Mouse (Mus musculus) adrenal gland (tissue): ENCODE data around the gene Prima1.

Source experiments
- intact Hi-C: fragments of 180-260 bp; cut with DNase I; formaldehyde crosslinking; loops from one replicate; pipeline ENCODE4 v1.15.1; 2025

The Prima1 gene

DNA sequence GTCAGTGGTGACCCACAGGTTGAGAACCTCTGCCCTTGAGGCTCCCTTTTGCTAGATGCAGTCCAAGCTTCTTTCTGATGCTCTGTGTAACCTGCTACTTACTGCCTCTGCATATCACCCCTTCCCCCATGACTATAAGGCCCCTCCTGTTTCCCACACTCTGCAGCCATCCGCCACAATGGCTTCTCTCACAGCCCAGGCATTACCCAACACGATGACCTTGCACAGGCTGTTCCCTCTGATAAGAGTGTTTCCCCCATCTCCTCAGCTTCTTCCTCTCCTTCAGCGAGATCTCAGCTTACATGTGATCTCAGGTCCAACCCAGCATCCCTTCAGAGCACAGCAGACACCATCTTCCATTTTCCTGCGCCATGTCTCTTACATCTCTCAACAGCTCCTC lies 12.9 kb downstream of the Prima1 start:
- intact Hi-C loops, result no loop called here

DNA sequence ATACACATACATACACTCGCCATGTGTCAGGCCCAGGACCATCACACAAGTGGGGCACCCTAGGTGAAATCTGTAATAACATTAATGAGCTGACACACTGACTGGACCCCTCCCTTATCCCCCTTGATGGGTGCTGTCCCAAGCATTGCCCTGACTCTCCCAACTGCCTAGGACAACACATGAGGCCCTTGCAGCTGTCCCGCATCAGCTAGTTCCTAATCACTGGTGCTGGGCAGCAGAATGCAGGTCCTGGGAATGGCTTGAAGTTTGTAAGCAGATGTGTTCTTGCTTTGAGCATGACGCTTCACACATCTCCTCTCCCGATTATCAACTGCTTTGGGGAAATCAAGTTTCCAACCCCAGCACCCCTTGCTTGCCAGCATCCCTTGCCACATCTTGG lies 15.8 kb downstream of the Prima1 start:
- intact Hi-C loops, result no loop called here

DNA sequence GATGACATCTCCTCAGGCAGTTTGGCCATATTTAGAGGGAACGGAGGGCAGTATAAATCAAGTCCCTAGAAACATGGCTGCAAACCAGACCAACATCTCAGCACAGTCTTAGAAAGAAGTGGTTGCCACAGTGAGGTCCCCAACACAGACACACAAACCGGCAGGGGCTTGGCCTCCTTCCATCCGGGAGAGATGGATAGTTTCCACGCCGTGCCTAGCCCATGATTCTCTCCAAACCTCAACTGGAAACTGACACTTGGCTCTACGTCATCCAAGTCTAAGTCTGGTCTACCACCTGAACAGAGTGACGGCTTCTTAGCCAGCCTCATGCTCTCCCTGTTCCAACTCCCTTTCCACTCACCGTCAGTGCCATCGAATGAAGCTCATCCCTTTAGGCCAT lies 18.3 kb downstream of the Prima1 start:
- intact Hi-C loops, result no loop called here

DNA sequence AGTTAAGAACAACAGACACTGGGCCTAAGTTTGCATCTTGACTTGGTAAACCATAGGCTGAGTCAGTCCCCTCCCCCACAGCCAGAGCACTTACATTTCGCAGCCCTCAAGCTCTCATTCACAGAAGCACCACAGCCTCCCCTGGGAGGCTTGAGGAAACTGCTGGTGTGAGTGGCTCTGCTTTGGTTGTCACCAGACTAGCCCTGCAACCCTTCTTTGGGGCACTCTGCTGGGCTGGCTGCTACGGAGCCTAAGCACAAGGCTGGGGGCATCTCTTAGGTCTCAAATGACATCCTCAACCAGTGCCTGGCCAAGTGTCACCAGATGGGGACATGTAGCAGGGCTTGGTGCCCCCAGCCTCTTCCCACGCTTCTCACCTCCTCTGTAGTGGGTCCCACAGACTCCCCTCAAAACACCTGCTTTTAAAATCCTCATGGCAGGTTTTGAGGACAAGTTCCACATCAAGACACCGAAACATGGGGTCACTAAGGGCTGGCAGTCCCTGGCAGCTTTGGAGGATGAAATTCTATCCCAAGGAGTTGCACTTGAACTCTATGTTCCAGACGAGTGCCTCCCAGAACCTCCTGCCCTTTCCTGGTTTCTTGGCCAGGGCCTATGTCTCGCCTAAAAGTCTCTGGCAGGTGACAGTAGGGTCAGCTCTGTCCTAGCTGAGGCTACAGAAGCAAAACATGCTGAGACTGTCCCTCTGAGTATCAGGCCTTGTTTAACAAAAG lies 25.9 kb downstream of the Prima1 start:
- intact Hi-C loops, result no loop called here

DNA sequence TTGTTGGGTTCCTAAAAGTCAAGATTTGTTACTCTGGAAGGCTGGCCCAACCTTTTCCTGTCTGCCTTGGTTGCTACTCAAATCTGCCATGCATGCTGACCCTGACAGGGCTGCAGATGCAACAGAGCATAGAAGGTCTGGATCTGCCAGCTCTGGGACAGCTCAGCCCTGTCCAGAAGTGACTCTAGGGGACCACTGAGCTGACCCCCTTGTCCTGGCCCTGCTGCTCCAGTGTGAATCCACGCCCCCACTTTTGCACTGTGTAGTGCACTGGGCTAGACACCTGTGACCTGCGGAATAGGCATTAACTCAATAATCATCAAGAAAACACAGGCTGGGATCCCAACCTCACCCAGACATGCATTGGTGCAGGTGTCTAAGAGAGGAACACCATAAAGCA lies 27.2 kb downstream of the Prima1 start:
- intact Hi-C loops, result no loop called here

DNA sequence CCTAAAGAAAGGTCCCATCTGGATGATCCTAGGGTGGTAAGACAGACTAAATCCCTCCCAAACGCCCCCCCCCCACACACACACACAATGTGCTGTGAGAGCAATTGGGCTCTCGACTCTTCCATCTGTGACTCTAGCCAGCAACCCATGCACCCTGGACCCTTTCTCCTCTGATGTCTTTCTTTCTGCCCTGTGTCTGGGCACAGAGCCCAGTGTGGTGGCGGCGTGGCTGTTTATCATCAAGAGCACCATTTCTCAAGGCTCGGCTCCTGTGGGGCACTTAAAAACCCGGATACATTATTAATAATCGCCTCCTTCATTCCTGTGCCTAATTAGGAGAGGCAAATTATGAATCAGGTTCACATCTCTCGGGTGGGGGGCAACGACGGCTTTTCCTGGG lies 27.7 kb downstream of the Prima1 start:
- intact Hi-C loops, result no loop called here

DNA sequence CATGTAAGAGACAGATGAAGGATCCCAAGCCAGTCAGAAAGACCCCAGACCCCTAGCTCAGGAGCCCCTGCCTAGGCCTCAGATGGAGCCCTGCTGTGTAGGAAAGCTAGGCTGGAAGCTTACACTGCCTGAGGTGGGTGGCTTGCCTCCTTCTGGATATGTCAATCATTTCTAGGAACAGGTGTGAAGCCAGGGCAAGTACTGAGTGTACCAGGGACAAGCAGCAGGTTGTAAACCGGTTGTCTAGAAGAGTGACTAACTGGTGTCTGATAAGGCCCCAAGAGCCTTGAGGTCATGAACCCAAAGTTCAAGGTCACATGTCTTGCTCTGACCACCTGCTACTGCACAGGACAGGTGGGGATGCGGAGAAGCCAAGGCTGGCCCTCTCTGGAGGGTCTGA lies 28.4 kb downstream of the Prima1 start:
- intact Hi-C loops, result no loop called here

DNA sequence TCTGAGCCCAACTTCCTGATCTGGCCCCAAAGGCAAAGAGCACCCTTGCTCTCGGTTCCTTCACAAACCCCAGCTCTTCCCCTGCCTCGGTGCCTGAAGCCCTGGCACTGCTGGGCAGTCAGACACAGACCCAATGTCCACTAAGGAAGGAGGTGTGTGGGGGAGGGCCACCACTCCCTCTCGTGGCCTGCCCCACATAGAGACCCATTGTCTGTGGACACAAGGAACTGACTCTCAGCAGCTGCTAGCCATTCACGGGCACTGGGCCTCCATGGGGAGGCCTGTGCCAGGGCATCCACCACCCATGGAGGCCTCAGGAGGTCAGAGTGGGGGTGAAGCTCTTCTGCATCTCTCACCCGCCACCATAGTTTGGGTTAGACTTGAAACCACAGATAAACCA lies 30.9 kb downstream of the Prima1 start:
- intact Hi-C loops, result no loop called here

DNA sequence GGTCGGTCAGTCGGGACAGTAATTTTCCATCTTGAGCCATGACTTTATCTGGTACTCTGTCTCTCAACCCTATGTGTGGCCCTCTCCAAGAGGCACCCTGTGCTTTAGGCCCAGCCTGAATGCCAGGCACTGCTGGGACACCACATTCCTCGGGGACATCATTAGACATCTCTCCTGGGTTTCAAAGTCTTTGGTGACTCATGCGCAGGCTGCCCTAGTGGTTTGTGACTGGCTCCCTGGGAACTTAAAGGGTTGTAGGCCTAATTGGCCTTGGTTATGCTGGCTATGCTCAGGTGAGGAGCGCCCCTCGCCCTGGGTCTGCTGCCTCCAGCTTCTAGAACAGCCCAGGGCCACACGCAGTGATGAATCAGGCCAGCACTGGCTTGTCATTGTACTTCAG lies 32.4 kb downstream of the Prima1 start:
- intact Hi-C loops, result no loop called here

DNA sequence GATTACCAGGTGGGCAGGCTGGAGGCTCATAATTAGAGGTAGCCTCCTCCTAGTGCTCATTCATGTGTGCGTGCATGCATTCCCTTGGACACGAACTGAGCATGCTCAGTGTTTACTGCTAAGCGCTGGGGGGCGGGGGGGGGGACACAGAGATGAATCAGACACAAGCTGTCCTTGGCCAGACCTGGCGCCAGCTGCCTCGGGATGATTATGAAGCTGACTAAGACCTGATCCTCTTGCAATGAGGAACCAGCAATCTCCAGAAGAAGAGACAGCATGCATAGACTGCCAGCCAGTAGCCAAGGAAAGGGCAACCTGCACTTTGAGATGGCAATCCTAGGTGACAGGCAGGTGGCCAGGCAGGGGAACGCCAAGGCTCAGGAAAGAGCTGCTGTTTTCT lies 36.4 kb downstream of the Prima1 start:
- intact Hi-C loops, result no loop called here

DNA sequence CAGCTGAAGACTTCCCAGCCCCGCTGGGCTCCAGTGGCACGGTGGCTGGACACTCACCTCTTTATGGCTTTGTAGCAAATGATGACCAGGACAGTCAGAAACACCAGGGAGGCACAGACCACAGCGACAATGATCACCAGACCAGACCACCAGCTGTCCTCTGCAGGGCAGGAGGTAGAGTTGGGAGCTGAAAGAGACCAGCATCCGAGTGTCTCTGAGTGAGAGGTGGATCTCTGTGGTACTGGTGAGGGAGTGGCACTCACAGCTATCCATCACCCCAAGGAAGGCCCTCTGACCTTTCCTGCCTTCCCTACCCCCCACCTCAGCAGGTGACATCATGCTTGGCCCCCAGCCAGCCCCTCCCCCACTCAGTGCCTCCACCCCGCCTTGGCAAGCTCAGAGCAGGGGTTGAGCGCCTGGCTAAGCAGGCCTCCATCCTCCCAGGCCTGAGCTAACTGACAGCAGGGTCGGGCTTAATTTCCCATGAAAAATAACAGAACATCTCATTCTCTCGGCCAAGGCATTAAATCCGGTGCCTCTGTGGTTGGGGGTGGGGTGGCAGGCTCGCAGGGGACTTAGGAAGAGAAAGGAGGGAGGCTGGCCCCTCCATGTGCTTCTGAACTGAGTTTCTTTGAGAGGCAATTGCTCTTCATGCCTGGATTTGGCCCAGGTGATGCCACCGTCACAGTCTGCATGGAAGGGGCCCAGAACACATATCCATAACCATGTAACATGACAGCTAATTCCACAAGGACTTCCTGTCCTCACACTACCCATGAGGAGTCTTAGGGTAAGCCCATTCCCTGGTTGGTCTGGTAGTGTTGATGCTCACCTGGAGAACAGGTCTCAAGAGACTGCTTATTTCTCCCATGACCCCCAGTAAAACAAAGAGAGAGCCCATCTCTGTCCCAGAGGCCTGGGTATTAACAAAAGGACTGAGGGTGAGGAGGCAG lies 39.1 kb downstream of the Prima1 start:
- intact Hi-C loops, result no loop called here

DNA sequence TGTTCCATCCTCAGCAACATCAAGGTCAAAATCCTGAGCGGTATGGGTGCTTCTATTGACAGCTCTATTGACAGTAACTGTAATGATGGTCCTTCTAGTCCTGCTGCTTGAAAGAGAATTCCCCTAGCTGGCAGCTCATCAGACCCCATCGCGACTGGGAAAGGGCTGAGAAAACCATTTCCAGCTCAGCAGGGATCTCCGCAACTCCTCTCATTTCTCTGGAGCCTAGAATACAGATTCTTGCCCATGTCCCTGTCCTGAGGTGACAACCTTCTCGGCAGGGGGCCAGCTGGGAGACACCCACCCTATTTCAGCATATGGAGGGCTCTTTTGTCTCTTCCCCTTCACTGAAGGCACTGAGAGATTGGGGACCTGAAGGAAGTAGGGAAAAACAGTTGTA lies 49.0 kb downstream of the Prima1 start:
- intact Hi-C loops, result no loop called here

DNA sequence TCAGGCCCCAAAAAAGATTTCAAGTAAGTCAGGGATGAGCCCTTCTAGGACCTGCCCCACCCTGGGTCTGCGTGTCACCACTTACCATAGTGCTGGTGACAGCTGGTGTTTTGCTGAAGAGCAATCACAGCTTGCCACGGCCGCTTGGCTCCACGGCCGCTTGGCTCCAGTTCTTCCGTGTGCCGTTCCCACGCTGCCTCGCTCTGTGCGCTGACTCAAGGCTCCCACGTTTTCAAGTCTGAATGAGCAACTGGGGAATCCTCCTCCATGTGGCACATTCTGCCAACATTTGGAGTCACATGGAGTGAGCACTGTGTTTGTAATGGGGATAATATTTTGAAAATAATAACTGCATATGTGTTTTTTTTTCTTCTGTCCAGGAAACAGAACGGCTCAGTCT lies 52.2 kb downstream of the Prima1 start:
- intact Hi-C loops, result no loop called here

DNA sequence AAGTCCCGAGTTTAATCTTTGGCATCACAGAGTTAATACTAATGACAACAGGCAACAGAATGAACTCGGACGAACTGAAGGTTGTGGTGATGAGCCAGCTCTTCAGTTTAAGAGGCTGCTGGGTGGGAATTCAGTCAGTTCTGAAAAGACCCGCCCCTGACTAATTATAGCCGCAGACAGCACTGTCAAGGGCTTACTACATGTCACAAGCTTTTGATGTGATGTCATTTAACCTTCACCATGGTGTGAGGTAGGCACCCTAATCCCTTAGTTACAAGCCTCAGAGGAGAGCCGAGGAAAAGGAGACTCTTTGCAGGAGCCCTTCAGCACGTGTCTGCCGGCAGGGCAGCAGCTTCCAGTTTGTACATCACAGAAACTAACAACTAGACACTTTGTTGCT lies 53.7 kb downstream of the Prima1 start:
- intact Hi-C loops, result no loop called here

DNA sequence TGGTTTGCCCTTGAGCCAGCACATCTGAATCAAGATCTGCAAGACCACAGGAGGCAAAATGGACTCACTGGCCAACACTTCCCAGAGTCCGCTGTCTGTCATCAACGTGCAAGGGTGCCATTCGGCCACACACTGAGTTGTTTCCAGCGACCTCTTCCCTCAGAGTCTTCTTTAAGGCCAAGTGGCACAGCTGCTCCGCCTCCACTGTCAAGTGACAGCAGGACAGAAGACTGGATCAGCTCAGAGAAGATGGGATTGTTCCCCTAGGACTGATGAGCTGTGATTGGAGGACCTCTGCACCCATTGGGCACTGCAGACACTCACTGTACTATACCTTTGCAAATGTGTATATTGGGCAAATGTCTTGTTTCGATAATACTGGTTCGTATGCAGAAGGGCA lies 54.9 kb downstream of the Prima1 start:
- intact Hi-C loops, result no loop called here

DNA sequence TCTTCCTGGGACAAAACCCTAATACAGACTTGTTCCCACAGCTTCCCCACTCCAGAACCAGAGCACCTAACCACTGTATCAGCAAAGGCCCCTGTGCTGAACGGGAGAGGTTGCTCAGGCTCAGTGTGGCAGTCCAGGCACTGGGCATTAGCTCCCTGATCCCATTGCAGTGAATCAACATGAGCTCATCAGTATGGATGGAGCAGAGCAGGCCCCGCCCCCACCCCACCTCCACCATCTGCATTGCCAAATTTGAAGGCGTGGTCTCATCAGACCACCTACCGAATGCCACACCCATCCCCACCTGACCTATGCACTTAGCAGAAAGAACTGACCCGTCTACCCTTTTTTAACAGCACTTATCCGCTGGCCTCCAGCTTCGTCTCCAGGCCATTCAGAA lies 58.9 kb downstream of the Prima1 start:
- intact Hi-C loops, result no loop called here

DNA sequence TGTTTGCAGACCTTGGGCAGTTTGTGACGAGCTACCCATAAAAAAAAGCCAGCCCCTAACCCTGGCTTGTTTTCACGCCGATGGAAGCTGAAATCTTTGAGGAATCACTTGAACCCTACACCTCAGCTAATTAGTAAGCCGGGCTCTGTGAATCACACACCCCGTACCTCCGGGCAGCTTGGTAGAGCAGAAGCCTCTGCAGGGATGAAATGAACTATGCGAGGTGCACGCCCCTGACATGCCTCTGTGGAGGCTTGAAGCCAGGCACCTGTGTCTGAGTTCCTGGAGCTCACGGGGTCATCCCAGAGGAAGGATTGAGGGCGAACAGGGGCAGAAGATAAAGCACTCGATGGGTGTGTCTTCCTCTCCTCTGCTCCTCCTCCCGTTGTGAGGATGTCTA lies 73.1 kb downstream of the Prima1 start:
- intact Hi-C loops, result no loop called here

DNA sequence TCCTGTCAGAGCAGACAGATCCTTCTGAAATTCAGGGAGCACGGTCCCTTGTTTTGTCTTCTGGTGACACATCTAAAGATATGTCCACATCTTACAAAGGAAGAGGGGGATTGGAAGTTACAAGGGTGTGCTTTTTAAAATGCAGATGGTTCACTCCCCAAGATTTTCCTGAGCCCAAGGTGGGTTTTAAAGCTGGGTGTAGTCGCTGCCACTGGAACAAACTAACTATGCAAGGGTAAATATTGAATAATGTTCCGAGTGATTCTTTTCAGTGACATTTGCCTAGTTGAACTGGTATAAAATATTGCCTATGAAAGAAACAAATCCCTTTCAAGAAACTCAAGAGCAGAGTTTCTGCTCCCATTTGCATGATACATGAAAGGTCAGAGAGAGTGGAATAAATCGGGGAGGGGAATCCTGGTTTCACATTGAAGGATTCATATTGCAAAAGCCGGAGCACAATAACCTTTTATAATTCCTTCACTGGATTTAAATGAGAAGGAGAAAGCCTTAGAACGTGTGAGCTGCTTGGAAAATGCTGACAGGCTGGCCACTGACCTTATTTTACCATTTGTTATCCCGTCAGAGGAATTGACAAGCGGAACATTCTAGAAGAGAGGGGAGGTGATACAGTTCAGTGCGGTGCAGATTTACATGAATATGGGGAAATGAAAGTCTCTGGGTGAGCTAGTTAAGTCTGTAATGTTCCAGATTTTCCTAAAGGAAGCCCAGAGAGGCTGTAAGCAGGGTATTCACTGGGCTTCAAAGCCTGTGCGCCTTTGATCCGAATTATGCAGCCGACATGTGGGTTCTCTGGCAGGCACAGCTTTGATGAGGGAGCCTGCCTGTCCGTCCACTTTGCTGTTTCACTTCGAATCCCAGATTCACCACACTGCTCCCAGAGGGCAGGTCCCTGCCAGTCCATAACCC lies 77.6 kb downstream of the Prima1 start:
- intact Hi-C loops, result no loop called here

DNA sequence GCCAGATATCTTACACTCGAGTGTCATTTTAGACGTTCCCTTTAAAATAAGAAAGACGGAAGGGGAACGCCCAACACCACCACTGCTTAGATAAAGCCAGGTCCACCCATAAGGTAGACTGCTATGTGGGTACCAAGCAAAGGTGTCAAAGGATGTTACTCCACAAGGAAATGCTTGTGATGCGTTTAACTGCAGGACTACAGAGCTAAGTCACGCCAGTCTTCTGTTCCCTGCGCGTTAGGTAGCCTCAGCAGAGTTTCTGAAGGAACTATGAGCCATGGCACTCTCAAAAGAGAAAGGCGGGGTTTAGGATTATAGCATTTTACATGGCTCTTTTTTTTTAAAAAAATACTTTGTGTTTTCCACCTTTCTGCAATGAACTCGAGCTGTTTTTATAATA lies 78.4 kb downstream of the Prima1 start:
- intact Hi-C loops, result no loop called here

DNA sequence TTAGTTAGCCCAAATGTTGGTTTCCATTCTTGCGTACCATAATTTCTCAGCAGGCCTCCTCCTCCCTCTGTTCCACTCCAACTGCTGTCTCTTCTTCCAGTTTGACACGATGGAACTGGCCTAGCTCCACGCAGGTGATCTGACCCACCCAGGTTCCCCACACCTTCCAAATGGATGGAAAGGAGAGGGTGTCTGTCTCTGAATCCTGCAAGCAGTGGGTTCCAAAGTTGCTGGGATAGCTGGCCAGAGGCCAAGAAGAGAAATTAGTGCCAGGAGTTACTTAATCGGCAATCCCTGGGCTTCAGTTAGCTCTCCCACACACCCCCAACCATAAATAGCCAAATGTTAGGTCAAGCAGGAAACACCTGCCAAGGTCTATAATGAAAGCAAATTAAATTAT lies 81.2 kb downstream of the Prima1 start:
- intact Hi-C loops, result no loop called here

DNA sequence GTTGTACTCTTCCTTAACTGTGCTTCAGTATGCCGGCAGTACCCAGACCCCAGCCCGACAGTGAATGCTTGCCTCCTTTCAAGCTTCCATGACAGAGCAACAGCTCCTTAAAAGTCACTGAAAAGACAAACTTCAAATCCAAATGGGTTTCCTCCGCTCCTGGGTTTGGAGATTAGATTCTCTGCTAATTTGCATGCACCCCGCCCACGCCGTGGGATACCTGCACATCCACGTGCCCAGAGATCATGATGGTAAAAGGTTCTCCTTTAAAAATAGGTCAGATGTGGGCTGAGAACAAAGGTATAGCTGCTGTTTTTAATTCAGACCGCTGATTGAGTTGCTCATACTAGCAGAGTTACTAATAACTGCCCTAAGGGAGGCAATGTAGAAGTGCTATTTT lies 82.9 kb downstream of the Prima1 start:
- intact Hi-C loops, result no loop called here
